Mouse (Mus musculus): ENCODE measurements at regions not wholly inside any gene's neighbourhood (a gene's known extent, or its start where the extent isn't known, plus 50 kb on each side); places are given as distances from the start of the nearest gene placed in this dataset.

DNA sequence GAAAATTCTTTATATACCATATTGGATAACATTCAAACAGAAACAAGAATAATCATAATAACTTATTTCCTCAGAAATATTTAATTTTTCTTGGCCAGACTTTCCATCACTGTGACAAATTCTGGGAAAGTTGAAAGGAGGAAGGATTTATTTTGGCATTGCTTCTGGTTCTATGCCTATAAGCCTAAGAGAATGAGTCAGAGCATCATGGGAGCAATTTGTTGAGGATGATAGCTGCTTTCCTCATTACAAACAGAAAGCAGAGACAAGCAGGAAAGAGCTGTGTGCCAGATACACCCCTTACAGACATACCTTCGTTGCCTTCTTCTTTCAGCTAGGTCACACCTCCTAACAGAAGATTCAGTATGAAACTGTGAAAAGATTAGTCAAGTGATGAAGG lies 115.3 kb downstream of the Rgs21 start:
- no peak overlapping the region for H3ac ChIP-seq (ENCODE audit: control insufficient read depth, insufficient read length, low read depth)

DNA sequence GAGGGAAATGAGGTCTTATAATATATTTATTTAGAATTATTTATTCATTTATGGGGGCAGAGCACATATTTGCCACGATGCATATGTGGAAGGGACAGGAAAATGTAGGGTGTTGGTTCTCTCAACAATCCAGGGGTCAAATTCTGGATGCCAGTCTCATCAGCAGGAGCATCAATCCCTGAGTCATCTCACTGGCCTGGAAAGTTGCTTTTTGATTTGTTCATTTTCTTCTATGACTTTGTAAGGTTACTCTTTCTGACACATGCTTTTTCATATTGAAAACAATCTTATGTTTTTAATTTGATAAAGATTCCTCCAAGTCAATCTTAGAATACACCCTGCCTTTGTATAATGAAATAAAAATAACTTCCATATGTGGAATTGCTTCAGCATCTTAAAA lies 115.7 kb downstream of the Rgs21 start:
- no peak for TF ChIP-seq CEBPB (IDR thresholded peaks at IDR 0.05; ENCODE audit: low read depth)
- no peak for TF ChIP-seq MAX (IDR thresholded peaks at IDR 0.05)
- TF ChIP-seq CTCF (IDR thresholded peaks at IDR 0.05; ENCODE audit: control insufficient read depth, insufficient read depth, insufficient read length) = no peak
- no peak for TF ChIP-seq USF1 (IDR thresholded peaks at IDR 0.05; ENCODE audit: low read depth)
- TF ChIP-seq MYOG (IDR thresholded peaks at IDR 0.05; ENCODE audit: control insufficient read depth, extremely low read depth, insufficient read length) = no peak
- TF ChIP-seq FOSL1 (IDR thresholded peaks at IDR 0.05; ENCODE audit: insufficient read depth, low read length, poor library complexity, severe bottlenecking) = no peak
- TF ChIP-seq MYOD1 (IDR thresholded peaks at IDR 0.05; ENCODE audit: control insufficient read depth, insufficient read length, low read depth) = no peak
- no peaks in the 10 kb centered on the region for H3K36me3 ChIP-seq (ENCODE audit: control insufficient read depth, insufficient read depth)
- no peaks in the 10 kb centered on the region for H3K79me3 ChIP-seq (ENCODE audit: low read depth)
- no peaks in the 10 kb centered on the region for H3K79me2 ChIP-seq (ENCODE audit: control insufficient read depth, insufficient read depth)
- no peak overlapping the region for H3K4me3 ChIP-seq (ENCODE audit: insufficient read depth, poor library complexity, severe bottlenecking)
- no peaks in the 10 kb centered on the region for H3K27me3 ChIP-seq (ENCODE audit: control insufficient read depth, insufficient read depth, insufficient read length)
- no peak overlapping the region for H3ac ChIP-seq (ENCODE audit: control insufficient read depth, insufficient read length, low read depth)

More for the DNA sequence above, 115.3 kb downstream of the Rgs21 start:
- Histone ChIP-seq H3K79me2 (ENCODE audit: control insufficient read depth, insufficient read depth) (no peaks in the 10 kb centered on the region), H3K36me3 (ENCODE audit: control insufficient read depth, insufficient read depth) (no peaks in the 10 kb centered on the region), H3K4me3 (ENCODE audit: insufficient read depth, poor library complexity, severe bottlenecking) (no peak overlapping the region), H3K27me3 (ENCODE audit: control insufficient read depth, insufficient read depth, insufficient read length) (no peaks in the 10 kb centered on the region), H3K79me3 (ENCODE audit: low read depth) (no peaks in the 10 kb centered on the region)
- TF ChIP-seq USF1 (IDR thresholded peaks at IDR 0.05; ENCODE audit: low read depth) (no peak), FOSL1 (IDR thresholded peaks at IDR 0.05; ENCODE audit: insufficient read depth, low read length, poor library complexity, severe bottlenecking) (no peak), MAX (IDR thresholded peaks at IDR 0.05) (no peak), CEBPB (IDR thresholded peaks at IDR 0.05; ENCODE audit: low read depth) (no peak), MYOD1 (IDR thresholded peaks at IDR 0.05; ENCODE audit: control insufficient read depth, insufficient read length, low read depth) (no peak), MYOG (IDR thresholded peaks at IDR 0.05; ENCODE audit: control insufficient read depth, extremely low read depth, insufficient read length) (no peak), CTCF (IDR thresholded peaks at IDR 0.05; ENCODE audit: control insufficient read depth, insufficient read depth, insufficient read length) (no peak)

DNA sequence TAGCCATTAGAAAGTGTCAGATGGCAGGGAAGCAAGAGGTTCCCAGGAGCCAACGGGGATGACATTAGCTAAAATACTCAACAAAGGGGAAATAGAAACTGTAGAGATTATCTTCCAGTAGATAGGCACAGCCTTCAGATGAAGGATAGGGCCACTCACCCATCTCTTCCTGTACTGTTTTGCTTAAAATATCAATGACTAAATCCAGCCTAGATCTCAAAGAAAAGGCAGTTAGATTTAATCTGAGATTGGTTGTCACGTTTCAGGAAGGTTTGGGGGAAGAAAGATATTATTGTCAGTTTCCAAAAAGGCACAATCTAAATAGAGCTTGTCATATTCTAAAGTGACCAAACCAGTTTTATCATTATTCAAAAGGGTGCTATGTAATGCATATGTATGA lies 130.8 kb downstream of the Rgs21 start:
- Histone ChIP-seq H3K79me2 (ENCODE audit: control insufficient read depth, insufficient read depth) (no peaks in the 10 kb centered on the region), H3K27me3 (ENCODE audit: control insufficient read depth, insufficient read depth, insufficient read length) (no peaks in the 10 kb centered on the region), H3K4me3 (ENCODE audit: insufficient read depth, poor library complexity, severe bottlenecking) (no peak overlapping the region), H3K36me3 (ENCODE audit: control insufficient read depth, insufficient read depth) (no peaks in the 10 kb centered on the region), H3ac (ENCODE audit: control insufficient read depth, insufficient read length, low read depth) (no peak overlapping the region), H3K79me3 (ENCODE audit: low read depth) (no peaks in the 10 kb centered on the region)
- TF ChIP-seq MYOG (IDR thresholded peaks at IDR 0.05; ENCODE audit: control insufficient read depth, extremely low read depth, insufficient read length) = no peak
- no peak for TF ChIP-seq USF1 (IDR thresholded peaks at IDR 0.05; ENCODE audit: low read depth)
- TF ChIP-seq CTCF (IDR thresholded peaks at IDR 0.05; ENCODE audit: control insufficient read depth, insufficient read depth, insufficient read length) = no peak
- no peak for TF ChIP-seq MYOD1 (IDR thresholded peaks at IDR 0.05; ENCODE audit: control insufficient read depth, insufficient read length, low read depth)
- TF ChIP-seq FOSL1 (IDR thresholded peaks at IDR 0.05; ENCODE audit: insufficient read depth, low read length, poor library complexity, severe bottlenecking) = no peak

DNA sequence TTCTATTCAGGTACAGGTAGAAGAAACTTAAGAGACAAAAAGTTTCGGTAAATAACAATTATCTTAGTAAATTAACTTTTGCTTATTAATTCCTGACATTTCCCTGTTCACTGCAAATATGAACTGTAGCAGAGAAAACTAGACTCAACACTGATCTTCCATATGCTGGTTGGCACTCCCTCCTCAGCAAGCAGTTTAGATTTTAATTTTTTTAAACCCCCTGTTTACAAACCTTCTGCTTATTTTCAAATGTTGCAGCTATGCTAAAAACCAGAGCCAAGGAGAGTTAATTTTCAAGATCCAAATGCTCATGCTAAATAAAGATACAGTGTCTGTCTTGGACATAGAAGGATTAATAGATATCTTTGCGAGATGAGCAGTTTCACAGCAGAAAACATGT lies 134.7 kb downstream of the Rgs21 start:
- Histone ChIP-seq H3K36me3 (ENCODE audit: control insufficient read depth, insufficient read depth) (no peaks in the 10 kb centered on the region), H3K79me2 (ENCODE audit: control insufficient read depth, insufficient read depth) (no peaks in the 10 kb centered on the region), H3K4me3 (ENCODE audit: insufficient read depth, poor library complexity, severe bottlenecking) (no peak overlapping the region), H3K79me3 (ENCODE audit: low read depth) (no peaks in the 10 kb centered on the region), H3K27me3 (ENCODE audit: control insufficient read depth, insufficient read depth, insufficient read length) (no peaks in the 10 kb centered on the region), H3ac (ENCODE audit: control insufficient read depth, insufficient read length, low read depth) (no peak overlapping the region)
- TF ChIP-seq MYOD1 (IDR thresholded peaks at IDR 0.05; ENCODE audit: control insufficient read depth, insufficient read length, low read depth) = no peak
- no peak for TF ChIP-seq USF1 (IDR thresholded peaks at IDR 0.05; ENCODE audit: low read depth)
- no peak for TF ChIP-seq MAX (IDR thresholded peaks at IDR 0.05)
- no peak for TF ChIP-seq CEBPB (IDR thresholded peaks at IDR 0.05; ENCODE audit: low read depth)
- no peak for TF ChIP-seq MYOG (IDR thresholded peaks at IDR 0.05; ENCODE audit: control insufficient read depth, extremely low read depth, insufficient read length)
- no peak for TF ChIP-seq CTCF (IDR thresholded peaks at IDR 0.05; ENCODE audit: control insufficient read depth, insufficient read depth, insufficient read length)
- TF ChIP-seq FOSL1 (IDR thresholded peaks at IDR 0.05; ENCODE audit: insufficient read depth, low read length, poor library complexity, severe bottlenecking) = no peak

DNA sequence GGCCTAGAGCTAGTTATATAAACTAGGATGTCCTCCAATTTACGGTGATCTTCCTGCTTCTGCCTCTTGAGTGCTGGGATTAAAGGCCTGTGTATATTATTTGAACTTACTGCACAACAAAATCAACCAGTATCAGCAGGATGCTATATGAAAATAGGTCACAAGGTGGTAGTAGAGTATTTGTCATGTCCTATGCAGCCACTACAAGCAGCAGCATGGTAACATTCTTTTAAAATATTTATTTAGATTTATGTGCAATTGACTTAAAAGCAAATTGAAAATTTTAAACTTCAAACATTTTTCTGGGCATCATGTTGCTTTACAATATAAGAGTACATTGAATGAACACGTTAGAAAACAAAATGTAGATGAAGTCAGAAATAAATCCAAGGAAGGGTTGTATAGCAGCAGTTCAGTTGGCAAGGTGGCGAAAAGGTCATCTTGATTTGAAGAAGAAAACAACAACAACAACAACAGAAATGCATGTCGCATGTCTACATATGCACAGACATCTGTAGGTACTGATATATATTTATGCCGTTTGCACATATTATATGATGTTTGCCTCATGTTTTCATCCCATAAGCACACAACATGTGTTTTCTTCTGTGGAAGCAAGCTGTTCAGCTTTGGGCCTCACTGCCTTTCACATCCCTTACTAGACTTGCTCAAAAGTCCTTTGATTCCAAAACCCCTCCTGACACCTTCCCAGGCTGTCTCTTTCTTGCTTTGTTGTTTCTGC lies 135.8 kb downstream of the Rgs21 start:
- H3ac ChIP-seq (ENCODE audit: control insufficient read depth, insufficient read length, low read depth) = no peak overlapping the region
- no peaks in the 10 kb centered on the region for H3K27me3 ChIP-seq (ENCODE audit: control insufficient read depth, insufficient read depth, insufficient read length)
- H3K79me2 ChIP-seq (ENCODE audit: control insufficient read depth, insufficient read depth) = no peaks in the 10 kb centered on the region
- TF ChIP-seq CTCF (IDR thresholded peaks at IDR 0.05; ENCODE audit: control insufficient read depth, insufficient read depth, insufficient read length) (no peak), FOSL1 (IDR thresholded peaks at IDR 0.05; ENCODE audit: insufficient read depth, low read length, poor library complexity, severe bottlenecking) (no peak), MAX (IDR thresholded peaks at IDR 0.05) (no peak), CEBPB (IDR thresholded peaks at IDR 0.05; ENCODE audit: low read depth) (no peak), MYOD1 (IDR thresholded peaks at IDR 0.05; ENCODE audit: control insufficient read depth, insufficient read length, low read depth) (no peak), MYOG (IDR thresholded peaks at IDR 0.05; ENCODE audit: control insufficient read depth, extremely low read depth, insufficient read length) (no peak), USF1 (IDR thresholded peaks at IDR 0.05; ENCODE audit: low read depth) (no peak)
- H3K36me3 ChIP-seq (ENCODE audit: control insufficient read depth, insufficient read depth) = no peaks in the 10 kb centered on the region
- no peaks in the 10 kb centered on the region for H3K79me3 ChIP-seq (ENCODE audit: low read depth)
- H3K4me3 ChIP-seq (ENCODE audit: insufficient read depth, poor library complexity, severe bottlenecking) = no peak overlapping the region
